Mouse (Mus musculus): ENCODE results near the gene Mapk6. TPM values are rescaled to one million over a fixed set of nuclear protein-coding genes. Genes with fewer than 3 reads are reported as not detected.

Gene Mapk6
- polyA plus RNA-seq, 1 experiment from 2014 or later = 36.5 TPM

GRCm38 (mm10) chr9:75434172-75434793 lies 24.5 kb upstream of the Mapk6 start:
- peak; percentile 36; the same call in 1 of the 2 replicates for ATAC-seq
- 19% methylated on average over 7 of the region's 7 CpGs for WGBS (ENCODE audit: insufficient replicate concordance)
- Histone ChIP-seq H3K9me3 (replicated peaks) (no peaks in the 10 kb centered on the region), H3K36me3 (no peaks in the 10 kb centered on the region), H3K4me3 (no peak overlapping the region), H3K4me2 (no peak overlapping the region), H3K27me3 (replicated peaks) (no peaks in the 10 kb centered on the region), H3K9ac (no peak overlapping the region), H3K4me1 (peaks cover 44% of the 10 kb centered on the region), H3K27ac (no peak overlapping the region)

- Histone ChIP-seq H3K9ac (no peak overlapping the region), H3K36me3 (no peaks in the 10 kb centered on the region), H3K4me3 (no peak overlapping the region), H3K4me1 (peaks cover 41% of the 10 kb centered on the region), H3K4me2 (no peak overlapping the region), H3K27ac (no peak overlapping the region), H3K9me3 (replicated peaks) (no peaks in the 10 kb centered on the region), H3K27me3 (replicated peaks) (no peaks in the 10 kb centered on the region)
- no peak for ATAC-seq
- WGBS (ENCODE audit: insufficient replicate concordance) = 83% methylated on average over 3 of the region's 3 CpGs
Measured at GRCm38 (mm10) chr9:75432694-75433093, 22.9 kb upstream of the Mapk6 start.

GRCm38 (mm10) chr9:75430822-75431621 lies 21.2 kb upstream of the Mapk6 start:
- Histone ChIP-seq H3K27ac (no peak overlapping the region), H3K9ac (no peak overlapping the region), H3K4me2 (no peak overlapping the region), H3K36me3 (no peaks in the 10 kb centered on the region), H3K4me3 (no peak overlapping the region), H3K4me1 (peaks cover 40% of the 10 kb centered on the region), H3K27me3 (replicated peaks) (no peaks in the 10 kb centered on the region), H3K9me3 (replicated peaks) (no peaks in the 10 kb centered on the region)
- 47% methylated on average over 16 of the region's 16 CpGs for WGBS (ENCODE audit: insufficient replicate concordance)
- ATAC-seq = peak; percentile 74

- H3K27me3 ChIP-seq (replicated peaks) = no peaks in the 10 kb centered on the region
- H3K4me1 ChIP-seq = peaks cover 26% of the 10 kb centered on the region
- no peaks in the 10 kb centered on the region for H3K36me3 ChIP-seq
- no peak for ATAC-seq
- no peak overlapping the region for H3K27ac ChIP-seq
- H3K9me3 ChIP-seq (replicated peaks) = no peaks in the 10 kb centered on the region
- H3K4me2 ChIP-seq = no peak overlapping the region
- 54% methylated on average over 1 of the region's 1 CpGs for WGBS (ENCODE audit: insufficient replicate concordance)
- no peak overlapping the region for H3K4me3 ChIP-seq
- H3K9ac ChIP-seq = no peak overlapping the region
Measured at GRCm38 (mm10) chr9:75429657-75430056, 19.9 kb upstream of the Mapk6 start.

GRCm38 (mm10) chr9:75429040-75429439 lies 19.2 kb upstream of the Mapk6 start:
- Histone ChIP-seq H3K9me3 (replicated peaks) (no peaks in the 10 kb centered on the region), H3K9ac (no peak overlapping the region), H3K27ac (no peak overlapping the region), H3K4me1 (peaks cover 24% of the 10 kb centered on the region), H3K36me3 (no peaks in the 10 kb centered on the region), H3K4me2 (no peak overlapping the region), H3K4me3 (no peak overlapping the region), H3K27me3 (replicated peaks) (no peaks in the 10 kb centered on the region)
- WGBS (ENCODE audit: insufficient replicate concordance) = 22% methylated on average over 2 of the region's 2 CpGs
- no peak for ATAC-seq

GRCm38 (mm10) chr9:75428274-75428600 lies 18.4 kb upstream of the Mapk6 start:
- H3K4me1 ChIP-seq = peaks cover 23% of the 10 kb centered on the region
- H3K4me2 ChIP-seq = no peak overlapping the region
- H3K9ac ChIP-seq = no peak overlapping the region
- no peak overlapping the region for H3K27ac ChIP-seq
- H3K27me3 ChIP-seq (replicated peaks) = 0 out of 2 replicates have a peak, but pooled peaks cover under 1% of the 10 kb centered on the region
- no peak overlapping the region for H3K4me3 ChIP-seq
- 57% methylated on average over 2 of the region's 2 CpGs for WGBS (ENCODE audit: insufficient replicate concordance)
- no peaks in the 10 kb centered on the region for H3K9me3 ChIP-seq (replicated peaks)
- no peaks in the 10 kb centered on the region for H3K36me3 ChIP-seq
- no peak for ATAC-seq

- no peak overlapping the region for H3K4me3 ChIP-seq
- H3K9me3 ChIP-seq (replicated peaks) = no peaks in the 10 kb centered on the region
- 56% methylated on average over 9 of the region's 9 CpGs for WGBS (ENCODE audit: insufficient replicate concordance)
- no peaks in the 10 kb centered on the region for H3K36me3 ChIP-seq
- H3K27me3 ChIP-seq (replicated peaks) = 0 out of 2 replicates have a peak, but pooled peaks cover 6% of the 10 kb centered on the region
- ATAC-seq = no peak
- peaks cover 19% of the 10 kb centered on the region for H3K4me1 ChIP-seq
- no peak overlapping the region for H3K4me2 ChIP-seq
- no peak overlapping the region for H3K9ac ChIP-seq
- no peak overlapping the region for H3K27ac ChIP-seq
Measured at GRCm38 (mm10) chr9:75427366-75428273, 17.8 kb upstream of the Mapk6 start.

DNA sequence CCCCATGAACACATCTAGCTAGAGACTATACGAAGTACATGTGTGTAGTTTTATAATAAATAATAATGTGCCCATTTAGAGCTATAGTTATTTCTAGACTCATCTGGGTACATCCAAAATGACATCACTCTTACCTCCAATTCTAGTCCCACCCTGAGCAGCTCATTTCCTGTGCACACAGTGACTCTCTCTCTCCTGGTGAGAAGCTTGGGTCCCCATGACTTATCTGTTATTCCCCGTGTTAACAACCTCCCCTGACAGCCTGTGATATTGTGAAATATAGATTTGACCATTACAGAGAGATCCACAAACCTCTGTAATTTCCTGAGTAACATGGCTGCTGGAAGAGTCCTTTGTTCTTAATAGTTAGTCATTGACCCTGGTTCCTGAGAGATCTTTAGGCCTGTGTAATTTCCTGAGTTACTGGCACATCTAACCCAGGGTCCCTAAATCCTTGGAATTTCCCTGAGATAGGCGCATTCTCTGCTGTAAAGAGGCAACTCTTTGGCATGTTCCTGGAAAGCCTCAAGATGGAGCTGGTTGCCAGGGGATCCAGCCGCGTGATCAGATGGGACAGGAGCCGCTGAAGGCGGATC lies 16.1 kb upstream of the Mapk6 start:
- 64% methylated on average over 7 of the region's 7 CpGs for WGBS (ENCODE audit: insufficient replicate concordance)
- H3K9me3 ChIP-seq (replicated peaks) = no peaks in the 10 kb centered on the region
- H3K4me1 ChIP-seq = peaks cover 4% of the 10 kb centered on the region
- H3K4me2 ChIP-seq = no peak overlapping the region
- H3K4me3 ChIP-seq = no peak overlapping the region
- no peak overlapping the region for H3K27ac ChIP-seq
- H3K27me3 ChIP-seq (replicated peaks) = 0 out of 2 replicates have a peak, but pooled peaks cover 6% of the 10 kb centered on the region
- H3K9ac ChIP-seq = no peak overlapping the region
- no peaks in the 10 kb centered on the region for H3K36me3 ChIP-seq
- 0 out of 2 replicates have a peak, but pooled peaks have one; percentile 24 for ATAC-seq

DNA sequence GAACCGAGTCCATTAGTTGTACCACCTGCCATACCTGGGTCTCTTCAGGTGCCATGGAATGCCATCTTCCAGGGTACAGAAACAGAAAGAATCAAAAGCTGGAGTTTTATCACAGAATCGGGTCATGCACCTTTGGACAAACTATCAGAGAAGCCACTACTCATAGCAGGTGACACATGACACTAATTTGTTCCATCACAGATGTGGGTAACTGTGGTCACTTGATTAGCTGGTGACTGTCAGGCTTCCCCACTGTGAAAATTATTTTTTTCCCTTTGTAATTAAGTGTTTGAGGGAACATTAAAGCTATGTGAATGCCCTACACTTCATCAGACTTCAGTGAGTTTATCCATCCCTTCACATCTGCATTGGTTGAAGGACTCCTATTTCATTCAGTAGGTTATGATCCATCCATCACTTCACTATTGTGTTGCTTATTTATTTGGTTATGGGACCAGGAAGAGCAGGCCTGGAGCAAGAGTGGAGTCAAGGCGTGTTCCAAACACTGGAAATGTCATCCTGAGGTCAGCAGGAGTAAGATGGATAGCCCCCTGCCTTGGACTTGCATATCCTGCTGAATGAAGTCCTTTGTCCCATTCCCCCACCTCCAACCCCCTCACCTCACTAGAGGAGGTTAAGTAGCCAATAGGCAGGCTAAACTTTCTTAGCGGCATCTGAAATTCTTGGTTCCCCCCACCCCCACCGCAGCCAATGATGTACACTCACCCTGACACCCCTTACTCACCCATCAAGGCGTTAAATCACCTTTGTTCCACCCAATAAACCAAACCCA lies 14.7 kb upstream of the Mapk6 start:
- Histone ChIP-seq H3K9ac (no peak overlapping the region), H3K9me3 (replicated peaks) (no peaks in the 10 kb centered on the region)
- 67% methylated on average over 6 of the region's 6 CpGs for WGBS (ENCODE audit: insufficient replicate concordance)

DNA sequence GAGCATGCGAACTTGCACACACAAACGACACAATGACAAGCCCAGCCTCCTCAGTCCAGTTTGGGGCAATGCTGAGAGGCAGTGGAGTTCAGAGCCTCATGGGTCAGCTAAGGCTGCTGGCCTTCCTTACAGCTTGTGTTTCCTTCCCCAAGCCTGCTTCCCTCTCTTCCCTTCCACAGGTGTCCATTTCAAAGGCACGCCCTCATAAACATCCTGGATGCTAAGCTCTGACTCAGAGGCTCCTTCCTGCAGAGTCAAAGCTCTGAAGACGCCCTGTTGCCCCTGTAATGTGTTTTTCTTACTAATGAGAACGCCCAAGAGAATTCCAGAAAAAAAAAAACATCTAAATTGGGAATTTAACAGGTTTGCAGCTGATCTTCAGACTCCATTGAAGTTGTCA lies 13.9 kb upstream of the Mapk6 start:
- Histone ChIP-seq H3K36me3 (no peaks in the 10 kb centered on the region), H3K4me2 (no peak overlapping the region), H3K9me3 (replicated peaks) (no peaks in the 10 kb centered on the region), H3K4me3 (no peak overlapping the region), H3K27ac (no peak overlapping the region), H3K27me3 (replicated peaks) (0 out of 2 replicates have a peak, but pooled peaks cover 6% of the 10 kb centered on the region), H3K9ac (no peak overlapping the region), H3K4me1 (no peaks in the 10 kb centered on the region)
- no peak for ATAC-seq
- WGBS (ENCODE audit: insufficient replicate concordance) = 52% methylated on average over 5 of the region's 5 CpGs

More for the DNA sequence above, 14.7 kb upstream of the Mapk6 start:
- no peak overlapping the region for H3K27ac ChIP-seq
- H3K4me3 ChIP-seq = no peak overlapping the region
- H3K4me1 ChIP-seq = no peaks in the 10 kb centered on the region
- no peak for ATAC-seq
- no peak overlapping the region for H3K4me2 ChIP-seq
- no peaks in the 10 kb centered on the region for H3K36me3 ChIP-seq
- H3K27me3 ChIP-seq (replicated peaks) = 0 out of 2 replicates have a peak, but pooled peaks cover 6% of the 10 kb centered on the region

DNA sequence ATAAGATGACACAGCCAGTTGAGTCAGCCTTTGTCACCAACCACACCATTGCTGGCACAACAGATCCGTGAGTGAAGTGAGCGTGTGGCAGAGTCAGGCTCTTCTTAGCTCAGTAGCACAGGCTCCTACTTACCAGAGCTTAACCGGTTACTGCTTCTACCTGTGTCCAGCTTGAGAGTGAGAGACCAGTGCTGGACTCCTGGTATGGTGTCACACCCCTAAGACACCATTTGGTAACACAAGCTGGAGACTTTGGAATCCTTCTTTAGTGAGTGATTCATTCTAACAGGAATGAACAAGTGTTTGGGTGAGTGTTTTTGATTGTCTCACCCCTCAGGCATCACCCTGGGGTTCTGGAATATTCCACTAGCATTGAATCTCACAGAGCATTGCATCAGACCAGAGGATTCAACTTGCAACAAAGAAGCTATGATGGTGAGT lies 12.5 kb upstream of the Mapk6 start:
- Histone ChIP-seq H3K4me2 (no peak overlapping the region), H3K4me3 (no peak overlapping the region), H3K27ac (no peak overlapping the region), H3K9ac (no peak overlapping the region), H3K4me1 (no peaks in the 10 kb centered on the region), H3K9me3 (replicated peaks) (no peaks in the 10 kb centered on the region), H3K36me3 (no peaks in the 10 kb centered on the region), H3K27me3 (replicated peaks) (0 out of 2 replicates have a peak, but pooled peaks cover 6% of the 10 kb centered on the region)
- no peak for ATAC-seq
- WGBS (ENCODE audit: insufficient replicate concordance) = 64% methylated on average over 3 of the region's 3 CpGs

Data from liver, embryonic 12.5 days (tissue).